Mouse (Mus musculus) heart, embryonic 12.5 days (tissue): Measurements from ENCODE around the gene Meis2. TPM values are rescaled to one million over a fixed set of nuclear protein-coding genes. Genes with fewer than 3 reads are reported as not detected.

Experiments used
- ATAC-seq: fragments of 200-750 bp; cut with Nextera tagmentation; 2 replicates; pipeline ENCODE4 v1.8.0; 2017; ENCODE audit warnings: moderate TSS enrichment, moderate library complexity; ENCODE audit not compliant: insufficient number of reproducible peaks, low FRiP score
- H3K27ac ChIP-seq: fragments of 300-500 bp; sonication (generic); 2 replicates; pipeline ENCODE4 v1.5.1; 2016; ENCODE audit warnings: mild to moderate bottlenecking, moderate library complexity; ENCODE audit not compliant: poor library complexity, severe bottlenecking
- H3K27me3 ChIP-seq: fragments of 300-500 bp; sonication (generic); replicated peaks from 2 replicates; pipeline ENCODE4 v1.6.1; 2016; ENCODE audit warnings: mild to moderate bottlenecking, moderate library complexity
- H3K36me3 ChIP-seq: fragments of 300-500 bp; sonication (generic); 2 replicates; pipeline ENCODE4 v1.6.1; 2016; ENCODE audit warnings: mild to moderate bottlenecking, moderate library complexity
- H3K4me1 ChIP-seq: fragments of 300-500 bp; sonication (generic); replicated peaks from 2 replicates; pipeline ENCODE4 v1.6.1; 2016; ENCODE audit warnings: mild to moderate bottlenecking
- H3K4me2 ChIP-seq: fragments of 300-500 bp; sonication (generic); 2 replicates; pipeline ENCODE4 v1.6.1; 2016; ENCODE audit warnings: mild to moderate bottlenecking, moderate library complexity
- H3K4me3 ChIP-seq: fragments of 300-500 bp; sonication (generic); 2 replicates; pipeline ENCODE4 v1.5.1; 2016; ENCODE audit warnings: mild to moderate bottlenecking
- H3K9ac ChIP-seq: fragments of 300-500 bp; sonication (generic); 2 replicates; pipeline ENCODE4 v1.6.1; 2016; ENCODE audit warnings: mild to moderate bottlenecking, moderate library complexity
- H3K9me3 ChIP-seq: fragments of 300-500 bp; sonication (generic); replicated peaks from 2 replicates; pipeline ENCODE4 v1.6.1; 2016; ENCODE audit warnings: mild to moderate bottlenecking, moderate library complexity
- WGBS: fragments of 180-500 bp; shearing (Covaris S2); methylation state at CpG from one replicate; pipeline ENCODE4 v1.1.7; 2016; 5-methylcytosine and 5-hydroxymethylcytosine counted together
- polyA plus RNA-seq: library from polyadenylated mRNA; unstranded; fragments of >200 nt; fragmentation: Nextera tagmentation; extraction: Ambion mirVana; gene quantifications from 2 replicates; pipeline ENCODE4 v1.2.1, GENCODE M21; 2016

Gene Meis2
- polyA plus RNA-seq, 1 experiment from 2014 or later, result 49.9 TPM

GRCm38 (mm10) chr2:115969201-115969600, 96.4 kb downstream of the Meis2 start:
- no peak for ATAC-seq
- 53% methylated on average over 8 of the region's 8 CpGs for WGBS
- peaks cover 4% of the 10 kb centered on the region; the same call in 1 of the 2 replicates for H3K36me3 ChIP-seq

DNA sequence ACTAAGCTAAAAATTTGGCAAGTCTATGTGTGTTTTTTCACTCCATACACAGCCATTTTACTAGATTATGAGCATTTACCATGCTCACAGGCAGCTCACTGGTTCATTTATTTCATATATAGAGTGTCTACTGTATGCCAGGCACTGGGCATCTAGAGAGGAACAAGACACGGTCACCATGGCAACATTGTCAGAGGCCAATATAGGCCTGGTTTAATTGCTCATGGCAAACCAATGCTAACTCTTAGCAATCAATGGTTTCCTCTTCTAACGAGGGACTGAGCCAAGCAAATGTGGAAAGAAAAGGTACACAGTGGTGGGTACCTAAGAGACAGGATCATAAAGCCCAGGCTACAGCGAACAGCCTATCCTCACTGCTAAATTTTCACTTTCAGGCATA, 100.7 kb downstream of the Meis2 start:
- no peak overlapping the region for H3K27ac ChIP-seq
- WGBS, result 82% methylated on average over 3 of the region's 3 CpGs

More at GRCm38 (mm10) chr2:115969201-115969600, 96.4 kb downstream of the Meis2 start:
- no peak overlapping the region for H3K4me2 ChIP-seq
- H3K4me3 ChIP-seq, result no peak overlapping the region
- H3K4me1 ChIP-seq, result peaks cover 28% of the 10 kb centered on the region
- no peak overlapping the region for H3K9ac ChIP-seq
- H3K9me3 ChIP-seq, result no peaks in the 10 kb centered on the region
- H3K27ac ChIP-seq, result no peak overlapping the region
- no peaks in the 10 kb centered on the region for H3K27me3 ChIP-seq

DNA sequence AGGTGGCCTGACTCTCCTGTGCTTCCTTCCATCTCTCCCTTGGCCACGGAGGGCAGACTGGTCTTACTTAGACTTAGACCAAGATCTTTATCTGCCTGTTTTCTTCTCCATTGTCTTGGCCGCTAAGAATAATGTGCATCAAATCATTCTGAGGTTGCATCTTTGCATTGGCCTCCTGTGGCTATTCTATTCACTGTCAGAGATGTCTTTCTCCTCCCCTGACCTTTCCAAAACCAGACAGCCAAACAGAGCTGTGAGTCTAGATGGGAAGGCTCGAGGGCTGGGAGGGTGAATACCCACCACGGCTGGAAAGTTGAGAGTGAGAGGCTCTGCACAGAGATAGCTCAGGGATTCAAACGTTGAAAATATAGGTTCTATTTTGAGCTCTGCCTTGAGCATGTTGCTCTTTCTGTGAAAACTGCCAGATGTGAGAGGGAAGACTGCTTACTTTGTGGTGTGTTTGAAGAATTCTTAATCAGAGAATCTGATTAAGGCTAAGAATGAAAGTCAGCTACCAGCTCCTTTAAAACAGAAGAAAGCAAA, 102.3 kb downstream of the Meis2 start:
- H3K27me3 ChIP-seq, result no peaks in the 10 kb centered on the region
- H3K4me1 ChIP-seq, result peaks cover 39% of the 10 kb centered on the region
- H3K27ac ChIP-seq, result peak overlapping the region; percentile 81
- peaks cover 12% of the 10 kb centered on the region; the same call in 1 of the 2 replicates for H3K36me3 ChIP-seq
- H3K9ac ChIP-seq, result no peak overlapping the region
- peak overlapping the region; percentile 50 for H3K4me2 ChIP-seq
- no peak overlapping the region for H3K4me3 ChIP-seq
- 19% methylated on average over 5 of the region's 5 CpGs for WGBS
- H3K9me3 ChIP-seq, result no peaks in the 10 kb centered on the region
- peak; percentile 49; the same call in 1 of the 2 replicates for ATAC-seq

More for the DNA sequence above, 100.7 kb downstream of the Meis2 start:
- Histone ChIP-seq H3K9ac (no peak overlapping the region), H3K4me2 (no peak overlapping the region), H3K4me1 (peaks cover 42% of the 10 kb centered on the region), H3K27me3 (no peaks in the 10 kb centered on the region), H3K4me3 (no peak overlapping the region), H3K9me3 (no peaks in the 10 kb centered on the region), H3K36me3 (peaks cover 10% of the 10 kb centered on the region; the same call in 1 of the 2 replicates)
- no peak for ATAC-seq

DNA sequence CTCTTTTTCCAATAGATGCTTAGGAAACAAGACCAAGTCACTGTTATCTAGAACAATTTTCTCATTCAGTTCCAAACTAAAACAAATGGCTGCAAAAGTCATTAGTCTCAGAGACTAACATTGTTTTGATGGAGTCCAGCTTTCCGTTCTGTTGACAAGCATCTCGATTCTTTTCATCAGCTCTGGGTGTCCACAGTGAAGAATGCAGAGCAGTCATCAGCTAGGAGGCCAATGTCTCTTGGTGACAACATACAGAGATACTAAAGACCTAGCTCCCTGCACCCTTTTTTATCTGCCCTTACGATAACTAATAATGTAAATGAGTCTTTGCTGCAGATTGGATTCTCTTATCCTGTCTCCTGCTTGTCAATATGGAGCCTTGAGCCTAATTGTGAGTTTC, 102.9 kb downstream of the Meis2 start:
- Histone ChIP-seq H3K4me2 (peak overlapping the region; percentile 50), H3K9ac (no peak overlapping the region), H3K27me3 (no peaks in the 10 kb centered on the region), H3K4me1 (peaks cover 42% of the 10 kb centered on the region), H3K27ac (peak overlapping the region; percentile 81; the same call in 1 of the 2 replicates), H3K4me3 (no peak overlapping the region), H3K9me3 (no peaks in the 10 kb centered on the region), H3K36me3 (peaks cover 12% of the 10 kb centered on the region; the same call in 1 of the 2 replicates)
- ATAC-seq, result no peak
- whole genome bisulfite sequencing, result 11% methylated on average over 3 of the region's 3 CpGs

DNA sequence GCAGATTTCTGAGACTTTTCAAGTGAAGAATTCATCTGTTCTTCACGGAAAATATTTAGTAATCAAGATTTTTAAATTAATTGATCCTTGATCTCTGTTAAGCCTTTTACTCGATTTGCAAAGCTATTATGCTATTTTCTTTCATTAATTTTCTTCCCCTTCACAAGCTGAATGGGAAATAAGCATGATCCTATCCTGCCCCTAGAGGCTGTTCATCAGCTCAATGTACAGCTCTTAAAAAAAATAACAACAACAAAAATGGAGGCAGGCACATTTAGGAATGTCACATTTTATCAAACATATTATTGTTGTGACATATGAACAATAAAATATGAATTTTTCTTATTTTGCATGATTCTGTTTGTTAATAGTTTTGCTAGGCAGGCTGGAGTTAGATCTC, 103.5 kb downstream of the Meis2 start:
- no peak overlapping the region for H3K27ac ChIP-seq
- H3K36me3 ChIP-seq, result peaks cover 10% of the 10 kb centered on the region; the same call in 1 of the 2 replicates
- H3K4me3 ChIP-seq, result no peak overlapping the region
- H3K4me1 ChIP-seq, result peaks cover 42% of the 10 kb centered on the region
- H3K9ac ChIP-seq, result no peak overlapping the region
- no peak overlapping the region for H3K4me2 ChIP-seq
- ATAC-seq, result no peak
- H3K9me3 ChIP-seq, result no peaks in the 10 kb centered on the region
- H3K27me3 ChIP-seq, result no peaks in the 10 kb centered on the region
- WGBS, result 77% methylated on average over 2 of the region's 2 CpGs

GRCm38 (mm10) chr2:115960615-115961014, 105.0 kb downstream of the Meis2 start:
- H3K36me3 ChIP-seq, result 0 out of 2 replicates have a peak, but pooled peaks cover 8% of the 10 kb centered on the region
- WGBS, result 88% methylated on average over 7 of the region's 7 CpGs
- H3K27me3 ChIP-seq, result no peaks in the 10 kb centered on the region
- ATAC-seq, result no peak
- no peak overlapping the region for H3K4me2 ChIP-seq
- H3K4me1 ChIP-seq, result peaks cover 49% of the 10 kb centered on the region
- no peak overlapping the region for H3K27ac ChIP-seq
- H3K9me3 ChIP-seq, result no peaks in the 10 kb centered on the region
- no peak overlapping the region for H3K9ac ChIP-seq
- H3K4me3 ChIP-seq, result no peak overlapping the region

DNA sequence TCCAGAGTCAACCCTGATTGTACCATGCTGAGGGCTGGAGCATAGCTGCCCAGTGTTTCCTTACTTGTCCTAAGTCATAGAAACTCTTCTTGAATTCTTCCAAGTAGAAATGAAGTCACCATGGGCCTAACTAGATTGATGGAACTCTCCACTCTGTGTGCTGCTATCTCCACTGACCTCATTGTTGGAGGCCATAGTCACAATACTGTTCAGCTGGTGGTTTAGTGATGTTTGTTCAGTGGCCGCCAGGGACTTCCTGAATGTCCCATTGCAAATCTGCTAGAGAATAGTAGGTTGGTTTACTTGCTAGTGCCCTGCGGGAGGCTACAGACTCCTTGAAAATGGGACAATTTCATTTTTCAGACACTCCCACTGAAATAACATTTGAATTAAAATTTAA, 108.9 kb downstream of the Meis2 start:
- no peak overlapping the region for H3K4me2 ChIP-seq
- H3K9me3 ChIP-seq, result no peaks in the 10 kb centered on the region
- H3K4me1 ChIP-seq, result peaks cover 17% of the 10 kb centered on the region
- H3K27ac ChIP-seq, result no peak overlapping the region
- no peak overlapping the region for H3K4me3 ChIP-seq
- H3K36me3 ChIP-seq, result peaks cover 15% of the 10 kb centered on the region; the same call in 1 of the 2 replicates
- 69% methylated on average over 2 of the region's 2 CpGs for WGBS
- no peak for ATAC-seq
- no peaks in the 10 kb centered on the region for H3K27me3 ChIP-seq
- H3K9ac ChIP-seq, result no peak overlapping the region

DNA sequence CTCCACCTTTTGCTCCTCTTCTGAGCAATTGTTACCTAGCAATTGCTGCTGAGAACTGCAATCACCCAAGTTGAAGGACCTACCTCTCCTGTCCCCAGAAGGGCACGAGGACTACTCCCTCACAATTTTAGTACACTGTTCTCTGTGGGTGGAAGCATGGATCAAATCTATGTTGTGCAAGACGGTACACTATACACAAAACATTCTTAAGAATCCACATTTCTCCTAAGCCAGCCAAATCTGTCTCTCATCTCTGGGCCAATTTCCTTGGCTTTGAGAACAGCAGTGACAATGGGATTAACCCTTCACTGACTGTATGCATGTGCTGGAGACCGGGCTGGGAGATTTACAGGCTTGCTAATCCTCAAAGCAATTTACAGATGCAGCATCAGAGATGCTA, 115.0 kb downstream of the Meis2 start:
- Histone ChIP-seq H3K9ac (no peak overlapping the region), H3K4me1 (peaks cover 36% of the 10 kb centered on the region), H3K27me3 (no peaks in the 10 kb centered on the region), H3K36me3 (peaks cover 30% of the 10 kb centered on the region), H3K27ac (no peak overlapping the region), H3K9me3 (no peaks in the 10 kb centered on the region), H3K4me3 (no peak overlapping the region), H3K4me2 (no peak overlapping the region)
- WGBS, result 52% methylated on average over 3 of the region's 3 CpGs
- no peak for ATAC-seq

DNA sequence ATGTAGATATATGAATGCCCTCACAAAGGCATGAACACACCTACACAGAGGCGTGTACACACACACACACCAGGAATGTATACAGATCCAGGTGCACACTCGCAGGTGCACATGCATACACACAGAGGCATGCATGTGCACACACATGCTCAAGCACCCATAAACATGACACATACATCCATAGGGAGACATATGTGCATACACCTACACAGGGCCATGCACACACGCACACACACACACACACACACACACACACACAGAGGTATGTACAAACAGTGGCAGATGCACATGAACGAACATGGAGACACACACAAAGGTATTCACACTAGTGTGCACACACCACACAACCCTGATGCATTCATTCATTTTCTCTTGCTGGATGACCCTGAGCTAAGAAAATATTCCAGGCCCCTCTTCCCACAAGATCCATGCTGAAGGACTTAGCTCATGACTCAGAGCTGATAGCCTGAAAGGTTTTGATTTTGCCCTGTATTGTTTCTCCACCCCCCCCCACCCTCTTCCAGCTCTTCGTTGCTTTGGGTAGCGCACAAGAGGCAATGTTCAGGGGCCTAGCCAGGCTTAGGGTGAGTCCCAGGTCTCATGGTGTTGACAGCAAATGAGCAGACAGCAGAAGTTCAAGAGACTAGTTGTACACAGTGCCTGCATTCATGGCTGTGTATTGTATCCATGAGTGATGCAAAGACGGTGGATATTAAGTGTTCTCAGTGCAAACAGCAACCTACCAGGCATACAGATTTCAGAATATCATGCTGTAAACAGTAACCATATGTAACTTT, 116.8 kb downstream of the Meis2 start:
- no peak overlapping the region for H3K9ac ChIP-seq
- peaks cover 36% of the 10 kb centered on the region for H3K4me1 ChIP-seq
- 62% methylated on average over 7 of the region's 7 CpGs for WGBS
- H3K27ac ChIP-seq, result peak overlapping the region; percentile 67
- ATAC-seq, result peak; percentile 39; the same call in 1 of the 2 replicates
- peaks cover 39% of the 10 kb centered on the region for H3K36me3 ChIP-seq
- H3K4me3 ChIP-seq, result no peak overlapping the region
- H3K4me2 ChIP-seq, result no peak overlapping the region
- H3K9me3 ChIP-seq, result no peaks in the 10 kb centered on the region
- H3K27me3 ChIP-seq, result no peaks in the 10 kb centered on the region

GRCm38 (mm10) chr2:115947714-115948226, 117.9 kb downstream of the Meis2 start:
- ATAC-seq, result no peak
- Histone ChIP-seq H3K27me3 (no peaks in the 10 kb centered on the region), H3K4me3 (no peak overlapping the region), H3K9ac (no peak overlapping the region), H3K4me2 (no peak overlapping the region), H3K4me1 (peaks cover 36% of the 10 kb centered on the region), H3K36me3 (peaks cover 39% of the 10 kb centered on the region), H3K9me3 (no peaks in the 10 kb centered on the region), H3K27ac (peak overlapping the region; percentile 21)
- 26% methylated on average over 7 of the region's 7 CpGs for WGBS

- no peaks in the 10 kb centered on the region for H3K27me3 ChIP-seq
- H3K4me1 ChIP-seq, result peaks cover 18% of the 10 kb centered on the region
- no peak overlapping the region for H3K27ac ChIP-seq
- no peak overlapping the region for H3K4me3 ChIP-seq
- no peak overlapping the region for H3K4me2 ChIP-seq
- H3K9ac ChIP-seq, result no peak overlapping the region
- 86% methylated on average over 8 of the region's 8 CpGs for WGBS
- ATAC-seq, result no peak
- H3K9me3 ChIP-seq, result no peaks in the 10 kb centered on the region
- peaks cover 31% of the 10 kb centered on the region for H3K36me3 ChIP-seq
These were observed 122.6 kb downstream of the Meis2 start for GRCm38 (mm10) chr2:115943044-115943443.
